Mouse (Mus musculus) olfactory bulb, adult 2 months (tissue): ENCODE measurements around the gene Tmem82.

ENCODE experiments used
- CTCF ChIP-seq: fragments of 200-500 bp; IDR thresholded peaks from 2 replicates; pipeline ENCODE4 v1.5.1; 2012; ENCODE audit warnings: low read depth, mild to moderate bottlenecking, low read length, moderate library complexity; ENCODE audit not compliant: insufficient read depth
- POLR2A ChIP-seq: fragments of 200-500 bp; IDR thresholded peaks from 2 replicates; pipeline ENCODE4 v1.6.1; 2012; ENCODE audit warnings: mild to moderate bottlenecking, low read depth, low read length, moderate library complexity; ENCODE audit not compliant: insufficient read depth

- no peak for TF ChIP-seq CTCF
- TF ChIP-seq POLR2A = no peak
Measured at GRCm38 (mm10) chr4:141601148-141601862, 17.1 kb downstream of the Tmem82 start.
